Mouse (Mus musculus): ENCODE results near the gene Galns. TPM values are rescaled to one million over a fixed set of nuclear protein-coding genes. Genes with fewer than 3 reads are reported as not detected.

Gene Galns
- total RNA-seq (2015) (30.3 and 31.8 TPM in 2 replicates), total RNA-seq (2017) (32.2 and 33.1 TPM in 2 replicates)

GRCm38 (mm10) chr8:122611295-122612133 lies at the start of gene Galns, which contains the start of gene Trappc2l:
Gene Galns (minus strand): TSS chr8:122611463.
Gene Trappc2l (plus strand): TSS chr8:122611640.
- peak; percentile 98 for ATAC-seq (replicated peaks; ENCODE audit: poor library complexity)

DNA sequence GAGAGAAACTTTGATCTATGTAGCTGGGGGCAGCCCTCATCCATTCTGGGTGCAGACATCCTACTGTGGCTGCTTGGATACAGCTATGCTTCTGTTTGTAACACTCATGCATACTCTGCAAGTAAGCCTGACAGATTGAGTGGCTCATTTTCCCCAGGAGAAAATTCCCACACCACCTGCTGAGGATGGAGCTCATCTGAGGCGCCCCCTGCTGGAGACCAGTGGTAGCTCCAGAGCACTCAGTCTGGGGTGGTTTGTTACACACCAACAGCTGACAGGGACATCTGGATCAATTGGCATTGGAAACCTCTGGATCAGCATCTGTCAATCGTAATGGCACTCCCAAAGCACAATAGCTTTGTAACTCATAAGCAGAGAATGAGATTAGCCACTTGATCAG lies 48.8 kb upstream of the Galns start:
- no peak for ATAC-seq (replicated peaks; ENCODE audit: poor library complexity)

GRCm38 (mm10) chr8:122658807-122659160 lies 47.5 kb upstream of the Galns start:
- no peak for ATAC-seq (replicated peaks; ENCODE audit: poor library complexity)

DNA sequence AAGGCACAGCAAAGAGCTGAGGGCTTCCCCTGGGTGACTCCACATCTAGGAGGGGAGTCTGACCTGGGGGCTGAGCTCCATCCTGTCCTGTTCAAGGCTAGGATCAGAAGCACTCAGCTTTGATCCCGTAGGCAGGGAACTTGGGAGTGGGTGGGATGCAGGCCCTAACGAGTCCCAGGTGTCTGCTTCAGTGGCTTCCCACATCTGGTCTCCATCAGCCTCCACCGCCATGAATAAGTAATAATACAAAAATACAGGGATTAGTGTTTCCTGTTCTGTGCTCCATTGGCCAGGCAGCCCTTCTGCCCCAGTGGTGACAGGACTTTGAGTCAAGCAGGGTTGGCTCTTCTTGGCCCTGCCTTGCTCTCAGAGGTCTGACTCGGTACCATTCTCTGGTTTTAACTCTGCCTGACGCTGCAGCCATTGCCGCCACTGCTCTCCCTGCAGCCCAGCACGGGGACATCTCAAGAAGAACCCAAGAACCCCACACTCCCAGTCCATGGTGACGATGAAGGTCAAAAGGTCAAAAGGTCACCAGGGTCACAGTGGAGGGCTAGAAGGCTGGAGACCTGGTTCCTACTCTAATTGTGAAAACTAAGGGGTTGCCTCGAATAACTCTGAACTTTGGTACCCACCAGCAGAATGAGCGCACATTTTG lies 47.0 kb upstream of the Galns start:
- ATAC-seq (replicated peaks; ENCODE audit: poor library complexity) = no peak

- ATAC-seq (replicated peaks; ENCODE audit: poor library complexity) = peak; percentile 83
Observed at GRCm38 (mm10) chr8:122656056-122656999, 45.1 kb upstream of the Galns start.

DNA sequence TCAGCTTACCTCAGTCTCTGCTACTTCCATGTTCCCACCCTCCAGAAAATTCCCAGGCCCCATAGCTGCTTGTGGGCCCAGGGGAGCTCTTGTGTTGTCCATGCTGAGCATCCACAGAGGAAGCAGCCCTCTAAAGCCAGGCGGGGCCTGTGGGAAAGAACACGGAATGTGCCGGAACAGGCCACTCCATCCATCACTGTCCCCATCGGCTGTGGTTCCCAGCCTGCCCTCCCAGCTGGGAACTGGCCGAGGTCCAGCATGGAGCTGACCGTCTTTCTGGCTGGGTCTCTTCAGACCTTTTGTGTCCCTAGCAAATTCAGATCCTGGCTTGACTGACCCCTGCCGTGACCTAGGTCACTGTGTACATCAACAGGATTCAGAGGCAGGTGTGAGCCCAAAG lies 43.5 kb upstream of the Galns start:
- ATAC-seq (replicated peaks; ENCODE audit: poor library complexity) = no peak

DNA sequence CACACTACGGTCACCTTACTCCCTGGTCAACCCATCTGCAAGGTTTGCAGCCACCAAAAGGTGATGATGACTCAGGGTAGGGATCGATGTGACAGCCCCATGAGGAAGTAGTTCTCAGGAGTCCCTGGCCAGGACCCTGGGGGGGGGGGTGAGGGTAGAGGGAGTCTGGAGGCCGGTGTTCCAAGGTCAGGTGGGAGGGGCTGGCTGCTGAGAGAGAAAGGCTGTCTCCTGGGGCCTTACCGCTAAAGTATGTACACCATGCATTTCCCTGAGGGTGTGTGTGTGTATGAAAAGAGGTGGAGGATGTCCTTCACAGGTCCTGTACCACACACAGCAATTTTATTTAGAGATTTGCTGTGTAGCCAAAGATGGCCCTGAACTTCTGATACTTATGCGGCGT lies 41.4 kb upstream of the Galns start:
- ATAC-seq (replicated peaks; ENCODE audit: poor library complexity) = no peak

- ATAC-seq (replicated peaks; ENCODE audit: poor library complexity) = no peak
Observed at GRCm38 (mm10) chr8:122651326-122651921, 40.2 kb upstream of the Galns start.

GRCm38 (mm10) chr8:122648192-122648970 lies 37.1 kb upstream of the Galns start:
- no peak for ATAC-seq (replicated peaks; ENCODE audit: poor library complexity)

DNA sequence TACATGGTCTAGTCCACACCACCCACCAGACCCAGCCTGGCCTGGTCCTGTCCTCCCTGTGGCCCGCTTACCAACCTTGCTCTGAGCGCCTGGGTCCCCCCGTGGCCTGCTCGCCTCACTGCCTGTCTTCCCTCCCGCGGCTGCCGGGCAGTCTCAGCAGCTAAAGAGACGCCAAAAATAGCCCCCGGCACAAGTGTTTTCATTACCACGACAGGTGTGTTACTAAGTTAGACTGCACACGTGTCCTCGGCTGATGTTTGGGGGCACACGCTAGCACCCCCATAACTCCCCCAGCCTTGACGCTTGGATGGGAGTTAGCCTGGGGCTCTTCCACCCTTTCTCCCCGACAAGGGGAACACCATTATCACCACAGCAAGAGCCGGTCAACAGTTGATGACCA lies 35.1 kb upstream of the Galns start:
- no peak for ATAC-seq (replicated peaks; ENCODE audit: poor library complexity)

GRCm38 (mm10) chr8:122644175-122644954 lies 33.1 kb upstream of the Galns start:
- ATAC-seq (replicated peaks; ENCODE audit: poor library complexity) = no peak

- ATAC-seq (replicated peaks; ENCODE audit: poor library complexity) = no peak
Observed at GRCm38 (mm10) chr8:122642071-122642470, 30.8 kb upstream of the Galns start.

GRCm38 (mm10) chr8:122641406-122641805 lies 30.1 kb upstream of the Galns start:
- ATAC-seq (replicated peaks; ENCODE audit: poor library complexity) = no peak

DNA sequence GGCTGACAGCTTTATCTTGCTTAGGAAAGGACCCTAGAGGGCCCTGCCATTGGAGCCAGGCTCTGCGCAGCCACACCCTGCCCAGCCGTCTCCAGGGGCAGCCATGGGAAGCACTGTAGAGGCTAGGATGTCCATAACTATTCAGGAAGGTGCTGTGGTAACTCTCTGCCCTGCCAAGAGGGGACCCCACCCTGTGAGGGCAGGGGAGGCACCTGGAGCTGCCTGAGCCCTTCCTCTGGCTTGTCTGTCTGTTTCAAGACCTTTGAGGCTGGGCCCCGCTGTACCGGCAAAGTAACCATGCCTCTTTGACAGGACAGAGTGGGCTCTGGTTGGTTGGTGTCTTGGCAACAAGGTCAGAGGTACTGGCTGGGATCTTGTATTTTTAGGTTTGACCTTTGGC lies 29.6 kb upstream of the Galns start:
- no peak for ATAC-seq (replicated peaks; ENCODE audit: poor library complexity)

GRCm38 (mm10) chr8:122639521-122640248 lies 28.4 kb upstream of the Galns start:
- ATAC-seq (replicated peaks; ENCODE audit: poor library complexity) = no peak

DNA sequence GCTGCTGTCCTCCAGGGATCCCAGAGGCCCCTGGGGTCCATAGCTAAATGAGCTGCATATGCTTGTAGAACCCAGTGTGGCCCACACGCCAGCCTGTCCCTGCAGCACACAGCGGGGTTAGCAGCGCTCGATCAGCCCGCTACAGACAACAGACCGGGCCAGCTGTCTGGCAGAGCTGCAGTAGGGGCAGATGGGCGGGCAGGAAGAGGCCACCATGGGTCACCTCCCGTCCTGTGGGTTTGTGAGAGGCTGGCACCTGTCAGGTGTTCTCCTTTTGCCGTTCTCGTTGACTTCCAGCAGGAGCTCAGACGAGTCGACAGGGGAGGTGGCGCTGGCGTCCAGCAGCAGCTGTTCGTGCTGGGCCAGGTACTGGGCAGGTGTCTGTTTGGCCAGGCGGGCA lies 27.3 kb upstream of the Galns start:
- no peak for ATAC-seq (replicated peaks; ENCODE audit: poor library complexity)

- no peak for ATAC-seq (replicated peaks; ENCODE audit: poor library complexity)
Observed at GRCm38 (mm10) chr8:122637230-122637629, 26.0 kb upstream of the Galns start.

DNA sequence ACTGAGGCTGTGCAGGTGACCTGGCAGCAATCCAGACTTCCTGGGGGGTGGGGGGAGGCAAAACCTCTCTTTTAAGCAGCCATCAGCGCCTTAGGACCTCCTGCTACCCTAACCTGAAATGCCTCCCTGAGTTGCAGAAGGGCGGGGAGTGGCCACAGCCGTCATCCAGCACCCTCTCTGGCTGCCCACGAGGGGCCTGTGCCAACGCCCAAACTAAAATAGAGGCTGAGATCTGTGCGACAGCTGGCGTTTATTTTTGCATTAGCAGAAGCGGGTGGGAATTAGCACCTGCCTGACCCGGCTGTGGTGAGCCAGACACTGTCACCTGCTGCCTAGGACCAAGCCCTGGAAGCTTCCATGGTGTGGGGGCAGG lies 25.5 kb upstream of the Galns start:
- no peak for ATAC-seq (replicated peaks; ENCODE audit: poor library complexity)
